Mouse (Mus musculus) CH12.LX (cell line): ENCODE measurements around the gene Gdf10. TPM values are rescaled to one million over a fixed set of nuclear protein-coding genes. Genes with fewer than 3 reads are reported as not detected.
A peak's percentile ranks its signal among the peaks of the same experiment; 100 is the strongest.

ENCODE experiments used
- DNase-seq: peaks from one replicate; pipeline ENCODE4 v3.0.0-alpha.2; 2013; ENCODE audit errors: extremely low read depth
- H3K27ac ChIP-seq: 2 replicates; pipeline ENCODE4 v1.5.1; 2012; ENCODE audit warnings: low read depth, mild to moderate bottlenecking, control low read depth, moderate library complexity; ENCODE audit not compliant: insufficient read depth
- H3K27me3 ChIP-seq: replicated peaks from 2 replicates; pipeline ENCODE3; 2012; ENCODE audit warnings: inconsistent platforms
- H3K36me3 ChIP-seq, 2 experiments: replicated peaks in 1 of 2; 2 replicates each; pipeline versions ENCODE3 to v1.6.1; 2012; ENCODE audit warnings: inconsistent platforms in 1 of 2, low read length in 1 of 2, mild to moderate bottlenecking in 1 of 2, mixed read lengths in 1 of 2, moderate library complexity in 1 of 2; ENCODE audit not compliant: control insufficient read depth in 1 of 2, insufficient read depth in 1 of 2
- H3K4me1 ChIP-seq, 2 experiments: 2 replicates each; pipeline ENCODE4 v1.6.1; 2012; ENCODE audit warnings: inconsistent platforms in 1 of 2, moderate library complexity in 1 of 2; ENCODE audit not compliant: insufficient read depth in 2 of 2, control insufficient read depth in 1 of 2
- H3K4me2 ChIP-seq: 2 replicates; pipeline ENCODE4 v1.6.1; 2012; ENCODE audit warnings: low read depth, mild to moderate bottlenecking, control low read depth; ENCODE audit not compliant: poor library complexity, insufficient read depth, severe bottlenecking
- H3K4me3 ChIP-seq, 3 experiments: fragments of 150-350 bp in 1 of 3; sonication (generic) in 1 of 3; replicated peaks in 1 of 3; 2 replicates each; pipeline versions ENCODE3 to v1.5.1; 2011 to 2012; ENCODE audit warnings: low read depth in 2 of 3, low read length in 2 of 3, mild to moderate bottlenecking in 2 of 3, moderate library complexity in 2 of 3, control low read depth in 1 of 3, improper control_type of control experiment in 1 of 3, inconsistent platforms in 1 of 3, mixed read lengths in 1 of 3; ENCODE audit not compliant: poor library complexity in 1 of 3
- H3K79me2 ChIP-seq: replicated peaks from 2 replicates; pipeline ENCODE4 v1.6.1; 2012; ENCODE audit warnings: mild to moderate bottlenecking, moderate library complexity; ENCODE audit not compliant: control insufficient read depth, poor library complexity, insufficient read depth, severe bottlenecking; ENCODE audit errors: extremely low read depth
- H3K9ac ChIP-seq: 2 replicates; pipeline ENCODE4 v1.6.1; 2012; ENCODE audit warnings: low read depth, mild to moderate bottlenecking, control low read depth, moderate library complexity; ENCODE audit not compliant: insufficient read depth
- H3K9me3 ChIP-seq: replicated peaks from 2 replicates; pipeline ENCODE3; 2012; ENCODE audit warnings: low read length, inconsistent platforms, mixed read lengths
- CTCF ChIP-seq, 2 experiments: IDR thresholded peaks in 1 of 2; conservative IDR thresholded peaks in 1 of 2; 2 replicates each; pipeline ENCODE4 v1.5.1; 2011 to 2012; ENCODE audit warnings: low read depth in 2 of 2, low read length in 2 of 2, improper control_type of control experiment in 1 of 2, inconsistent platforms in 1 of 2, mild to moderate bottlenecking in 1 of 2, moderate library complexity in 1 of 2
- E2F4 ChIP-seq: IDR thresholded peaks from 2 replicates; pipeline ENCODE4 v1.6.1; 2011; ENCODE audit warnings: low read depth, low read length, improper control_type of control experiment; ENCODE audit not compliant: insufficient replicate concordance
- EP300 ChIP-seq: IDR thresholded peaks from 2 replicates; pipeline ENCODE4 v1.6.1; 2011; ENCODE audit warnings: low read length, improper control_type of control experiment
- GABPA ChIP-seq: IDR thresholded peaks from 2 replicates; pipeline ENCODE4 v1.6.1; 2012; ENCODE audit warnings: low read depth, low read length, improper control_type of control experiment, inconsistent platforms; ENCODE audit not compliant: insufficient replicate concordance
- HCFC1 ChIP-seq: IDR thresholded peaks from 2 replicates; pipeline ENCODE4 v1.6.1; 2012; ENCODE audit warnings: low read depth, mild to moderate bottlenecking, inconsistent platforms, low read length, improper control_type of control experiment
- JUND ChIP-seq: conservative IDR thresholded peaks from 2 replicates; pipeline ENCODE4 v1.6.1; 2011; ENCODE audit warnings: low read depth, low read length, improper control_type of control experiment
- KAT2A ChIP-seq: IDR thresholded peaks from 2 replicates; pipeline ENCODE4 v1.6.1; 2012; ENCODE audit warnings: low read length, improper control_type of control experiment, inconsistent platforms; ENCODE audit not compliant: insufficient replicate concordance
- MAX ChIP-seq: IDR thresholded peaks from 2 replicates; pipeline ENCODE4 v1.6.1; 2011; ENCODE audit warnings: low read length, improper control_type of control experiment
- MAZ ChIP-seq: IDR thresholded peaks from 2 replicates; pipeline ENCODE4 v1.6.1; 2012; ENCODE audit warnings: low read depth, mild to moderate bottlenecking, inconsistent platforms, low read length, improper control_type of control experiment, moderate library complexity
- MXI1 ChIP-seq: IDR thresholded peaks from 2 replicates; pipeline ENCODE4 v1.6.1; 2011; ENCODE audit warnings: mild to moderate bottlenecking, low read depth, low read length, improper control_type of control experiment
- NELFE ChIP-seq: IDR thresholded peaks from 2 replicates; pipeline ENCODE4 v1.6.1; 2011; ENCODE audit warnings: low read depth, low read length, improper control_type of control experiment
- NRF1 ChIP-seq: IDR thresholded peaks from 2 replicates; pipeline ENCODE4 v1.6.1; 2014; ENCODE audit warnings: low read depth, mild to moderate bottlenecking, inconsistent platforms, low read length, improper control_type of control experiment, moderate library complexity
- PAX5 ChIP-seq: IDR thresholded peaks from 2 replicates; pipeline ENCODE4 v1.6.1; 2012; ENCODE audit warnings: low read length, inconsistent platforms, mixed read lengths
- POLR2A ChIP-seq: IDR thresholded peaks from 2 replicates; pipeline ENCODE4 v1.6.1; 2011; ENCODE audit warnings: low read depth, mild to moderate bottlenecking, improper control_type of control experiment, low read length
- POLR2AphosphoS2 ChIP-seq: IDR thresholded peaks from 2 replicates; pipeline ENCODE4 v1.6.1; 2011; ENCODE audit warnings: low read depth, low read length, improper control_type of control experiment
- RCOR1 ChIP-seq: conservative IDR thresholded peaks from 2 replicates; pipeline ENCODE4 v1.6.1; 2012; ENCODE audit warnings: low read depth, mild to moderate bottlenecking, inconsistent platforms, low read length, improper control_type of control experiment
- SIN3A ChIP-seq: IDR thresholded peaks from 2 replicates; pipeline ENCODE4 v1.6.1; 2012; ENCODE audit warnings: low read length, improper control_type of control experiment, inconsistent platforms
- SMC3 ChIP-seq: IDR thresholded peaks from 2 replicates; pipeline ENCODE4 v1.6.1; 2011; ENCODE audit warnings: low read depth, low read length, improper control_type of control experiment
- TBP ChIP-seq: conservative IDR thresholded peaks from 2 replicates; pipeline ENCODE4 v1.6.1; 2011; ENCODE audit warnings: low read depth, low read length, improper control_type of control experiment
- USF1 ChIP-seq: IDR thresholded peaks from 2 replicates; pipeline ENCODE4 v1.6.1; 2014; ENCODE audit warnings: low read depth, mild to moderate bottlenecking, inconsistent platforms, low read length, improper control_type of control experiment
- ZC3H11A ChIP-seq: IDR thresholded peaks from 2 replicates; pipeline ENCODE4 v1.6.1; 2012; ENCODE audit warnings: low read depth, mild to moderate bottlenecking, inconsistent platforms, low read length, improper control_type of control experiment
- ZNF384 ChIP-seq: IDR thresholded peaks from 2 replicates; pipeline ENCODE4 v1.6.1; 2012; ENCODE audit warnings: low read depth, low read length, improper control_type of control experiment, inconsistent platforms
- dilution Hi-C: fragments of 300-500 bp; cut with MboI; formaldehyde crosslinking; loops from 2 replicates; pipeline ENCODE4 v1.14.3; 2020; ENCODE audit warnings: low sequenced_read_pairs; ENCODE audit not compliant: extremely low pct_unique_long_range_greater_than_20kb, extremely low pct_ligation_motif_present
- in situ Hi-C: fragments of 300-500 bp; cut with MboI; formaldehyde crosslinking; loops from 3 replicates; pipeline ENCODE4 v1.14.3; 2019; ENCODE audit warnings: low sequenced_read_pairs, low pct_ligation_motif_present, low pct_unique_long_range_greater_than_20kb, mixed read lengths
- polyA plus RNA-seq: library from polyadenylated mRNA; unstranded; fragments of >175 nt; gene quantifications from 2 replicates; pipeline ENCODE4 v1.2.1, GENCODE M21; 2012; ENCODE audit warnings: low read depth; ENCODE audit not compliant: insufficient read length
- total RNA-seq, 2 experiments: library from RNA; depleted of rRNA; stranded (reverse); fragments of 300-350 nt in 1 of 2; fragments of >200 nt in 1 of 2; gene quantifications; 2 replicates each; pipeline ENCODE4 v1.2.3; 2012 to 2014

Gdf10 gene
- total and polyA plus RNA-seq, 3 experiments: not detected

DNA sequence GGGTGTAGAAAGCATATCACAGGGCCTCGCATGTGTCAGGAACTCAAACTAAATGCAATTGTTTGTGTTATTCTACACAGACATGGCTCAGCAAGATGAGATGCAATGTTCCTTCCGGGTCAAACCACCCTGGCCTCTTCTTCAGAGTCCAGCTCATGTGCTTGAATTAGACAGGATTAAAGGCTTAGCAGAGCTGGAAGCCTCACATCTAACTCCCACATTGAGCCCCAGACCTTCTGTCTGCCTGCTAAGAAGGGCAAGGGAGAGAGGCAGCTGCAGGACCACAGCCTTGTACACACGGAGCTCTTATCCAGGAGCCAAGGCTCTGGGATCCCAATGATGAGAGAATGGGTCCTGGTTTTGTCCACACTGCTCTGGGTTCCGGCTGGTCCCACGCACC, 30.4 kb downstream of the Gdf10 start, which contains the start of gene Rbp3:
Gene Rbp3 (plus strand): TSS at position 243 of the 400 bp plus-strand sequence.
- TF ChIP-seq HCFC1 (no peak), MAX (no peak), TBP (no peak), GABPA (no peak), EP300 (no peak), RCOR1 (no peak), MAZ (no peak), KAT2A (no peak), NRF1 (no peak), POLR2A (no peak), E2F4 (no peak), JUND (no peak), POLR2AphosphoS2 (no peak), ZC3H11A (no peak), MXI1 (no peak), NELFE (no peak), ZNF384 (no peak), USF1 (no peak), PAX5 (no peak), CTCF (conservative IDR thresholded peaks at IDR 0.05 in 1 of 2, IDR thresholded peaks at IDR 0.05 in 1 of 2; ENCODE audit: low read depth in 2 of 2, low read length in 2 of 2) (no peak)
- Histone ChIP-seq H3K27ac (no peak within 1 kb of the TSS), H3K9me3 (no peaks in the 10 kb centered on the region), H3K4me1 (peaks cover 3 to 8% of the 10 kb centered on the region in 2 experiments; a peak in 2 of 4 replicates), H3K27me3 (no peaks in the 10 kb centered on the region), H3K9ac (no peak within 1 kb of the TSS), H3K4me2 (no peak within 1 kb of the TSS), H3K36me3 (no peaks in the 10 kb centered on the region), H3K79me2 (no peaks in the 10 kb centered on the region), H3K4me3 (no peak within 1 kb of the TSS)
- in situ Hi-C loops: no loop called here
- no peak for DNase-seq
- dilution Hi-C loops: no loop called here

DNA sequence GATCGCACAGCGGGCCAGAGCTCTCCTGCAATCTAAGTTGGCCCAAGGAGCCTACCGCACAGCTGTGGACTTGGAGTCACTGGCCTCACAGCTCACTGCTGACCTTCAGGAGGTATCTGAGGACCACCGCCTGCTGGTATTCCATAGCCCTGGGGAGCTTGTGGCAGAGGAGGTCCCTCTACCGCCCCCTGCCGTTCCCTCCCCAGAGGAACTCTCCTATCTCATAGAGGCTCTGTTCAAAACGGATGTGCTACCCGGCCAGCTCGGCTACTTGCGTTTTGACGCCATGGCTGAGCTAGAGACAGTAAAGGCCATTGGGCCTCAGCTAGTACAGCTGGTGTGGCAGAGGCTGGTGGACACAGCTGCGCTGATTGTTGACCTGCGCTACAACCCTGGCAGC, 32.7 kb downstream of the Gdf10 start:
- Histone ChIP-seq H3K4me1 (peaks cover 3 to 8% of the 10 kb centered on the region in 2 experiments; a peak in 2 of 4 replicates), H3K79me2 (no peaks in the 10 kb centered on the region), H3K27me3 (no peaks in the 10 kb centered on the region), H3K4me2 (no peak overlapping the region), H3K36me3 (no peaks in the 10 kb centered on the region), H3K4me3 (no peak overlapping the region), H3K27ac (no peak overlapping the region), H3K9ac (no peak overlapping the region), H3K9me3 (no peaks in the 10 kb centered on the region)
- no peak for TF ChIP-seq SIN3A
- TF ChIP-seq SMC3: peak; percentile 6; the same call in 1 of the 2 replicates
- peak; percentile 10 to 43; a peak in 2 of 4 replicates for TF ChIP-seq CTCF (conservative IDR thresholded peaks at IDR 0.05 in 1 of 2, IDR thresholded peaks at IDR 0.05 in 1 of 2; ENCODE audit: low read depth in 2 of 2, low read length in 2 of 2)
- in situ Hi-C loops (no loop called here), dilution Hi-C loops (no loop called here)
- no peak for DNase-seq
